Mouse (Mus musculus) MEL (cell line): ENCODE measurements around the gene Mlxip. TPM values are rescaled to one million over a fixed set of nuclear protein-coding genes. Genes with fewer than 3 reads are reported as not detected.

Source experiments
- DNase-seq: peaks from one replicate; pipeline ENCODE4 v3.0.0; 2011; ENCODE audit warnings: low read depth, low spot score
- H3K27ac ChIP-seq: 2 replicates; pipeline ENCODE4 v1.5.1; 2012; ENCODE audit warnings: low read depth, mild to moderate bottlenecking, control low read depth, low read length, moderate library complexity; ENCODE audit not compliant: control insufficient read depth
- H3K27me3 ChIP-seq, 2 experiments: fragments of 150-350 bp in 1 of 2; sonication (generic) in 1 of 2; 2 replicates each; pipeline ENCODE4 v1.6.1; 2012; ENCODE audit warnings: low read length in 2 of 2, mild to moderate bottlenecking in 2 of 2, improper control_type of control experiment in 1 of 2, moderate library complexity in 1 of 2; ENCODE audit not compliant: insufficient read depth in 2 of 2, control insufficient read depth in 1 of 2
- H3K36me3 ChIP-seq, 2 experiments: 2 replicates each; pipeline ENCODE4 v1.6.1; 2012 to 2014; ENCODE audit warnings: low read length in 2 of 2, improper control_type of control experiment in 1 of 2, inconsistent platforms in 1 of 2, mild to moderate bottlenecking in 1 of 2; ENCODE audit not compliant: insufficient read depth in 2 of 2, control insufficient read depth in 1 of 2
- H3K4me1 ChIP-seq, 2 experiments: fragments of 150-350 bp in 1 of 2; sonication (generic) in 1 of 2; 2 replicates each; pipeline ENCODE4 v1.6.1; 2012; ENCODE audit warnings: low read length in 2 of 2, improper control_type of control experiment in 1 of 2, mild to moderate bottlenecking in 1 of 2; ENCODE audit not compliant: insufficient read depth in 2 of 2, control insufficient read depth in 1 of 2
- H3K4me3 ChIP-seq, 2 experiments: fragments of 150-350 bp in 1 of 2; sonication (generic) in 1 of 2; 2 replicates each; pipeline ENCODE4 v1.5.1; 2012; ENCODE audit warnings: low read depth in 2 of 2, low read length in 2 of 2, mild to moderate bottlenecking in 2 of 2, moderate library complexity in 2 of 2, control low read depth in 1 of 2, improper control_type of control experiment in 1 of 2; ENCODE audit not compliant: control insufficient read depth in 1 of 2, insufficient read depth in 1 of 2
- H3K79me2 ChIP-seq: 2 replicates; pipeline ENCODE4 v1.6.1; 2012; ENCODE audit warnings: mild to moderate bottlenecking, low read length, moderate library complexity; ENCODE audit not compliant: control insufficient read depth, poor library complexity, insufficient read depth
- H3K9ac ChIP-seq: 2 replicates; pipeline ENCODE4 v1.6.1; 2012; ENCODE audit warnings: low read depth, mild to moderate bottlenecking, control low read depth, low read length, moderate library complexity; ENCODE audit not compliant: control insufficient read depth, poor library complexity, severe bottlenecking
- H3K9me3 ChIP-seq: fragments of 150-350 bp; sonication (generic); replicated peaks from 2 replicates; pipeline ENCODE4 v1.6.1; 2012; ENCODE audit warnings: mild to moderate bottlenecking, low read length, improper control_type of control experiment, moderate library complexity; ENCODE audit not compliant: insufficient read depth
- CHD1 ChIP-seq: IDR thresholded peaks from 2 replicates; pipeline ENCODE4 v1.6.1; 2012; ENCODE audit warnings: low read depth, mild to moderate bottlenecking, inconsistent platforms, low read length, improper control_type of control experiment
- CHD2 ChIP-seq: IDR thresholded peaks from 2 replicates; pipeline ENCODE4 v1.6.1; 2011; ENCODE audit warnings: low read length, improper control_type of control experiment
- CTCF ChIP-seq, 3 experiments: IDR thresholded peaks in 2 of 3; conservative IDR thresholded peaks in 1 of 3; 2 replicates each; pipeline ENCODE4 v1.5.1; 2011 to 2012; ENCODE audit warnings: low read length in 3 of 3, low read depth in 2 of 3, mild to moderate bottlenecking in 2 of 3, improper control_type of control experiment in 1 of 3, inconsistent platforms in 1 of 3, mixed read lengths in 1 of 3, moderate library complexity in 1 of 3; ENCODE audit not compliant: control insufficient read depth in 1 of 3, insufficient read depth in 1 of 3, poor library complexity in 1 of 3, severe bottlenecking in 1 of 3
- ELF1 ChIP-seq: IDR thresholded peaks from 2 replicates; pipeline ENCODE4 v1.6.1; 2014; ENCODE audit warnings: low read depth, mild to moderate bottlenecking, inconsistent platforms, low read length, improper control_type of control experiment, moderate library complexity
- EP300 ChIP-seq, 2 experiments: IDR thresholded peaks; 2 replicates each; pipeline ENCODE4 v1.6.1; 2011; ENCODE audit warnings: improper control_type of control experiment in 2 of 2, low read length in 2 of 2, low read depth in 1 of 2, mild to moderate bottlenecking in 1 of 2
- GABPA ChIP-seq: IDR thresholded peaks from 2 replicates; pipeline ENCODE4 v1.6.1; 2012; ENCODE audit warnings: low read depth, mild to moderate bottlenecking, inconsistent platforms, low read length, improper control_type of control experiment, moderate library complexity
- HCFC1 ChIP-seq: IDR thresholded peaks from 2 replicates; pipeline ENCODE4 v1.6.1; 2012; ENCODE audit warnings: low read depth, mild to moderate bottlenecking, inconsistent platforms, low read length, improper control_type of control experiment, moderate library complexity
- JUND ChIP-seq: IDR thresholded peaks from 2 replicates; pipeline ENCODE4 v1.6.1; 2011; ENCODE audit warnings: low read depth, mild to moderate bottlenecking, improper control_type of control experiment, low read length
- KAT2A ChIP-seq: conservative IDR thresholded peaks from 2 replicates; pipeline ENCODE4 v1.6.1; 2012; ENCODE audit warnings: low read depth, low read length, improper control_type of control experiment, inconsistent platforms
- MEF2A ChIP-seq: IDR thresholded peaks from 2 replicates; pipeline ENCODE4 v1.6.1; 2014; ENCODE audit warnings: low read depth, mild to moderate bottlenecking, inconsistent platforms, low read length, improper control_type of control experiment; ENCODE audit not compliant: poor library complexity, insufficient replicate concordance, severe bottlenecking; ENCODE audit errors: extremely low read depth
- MXI1 ChIP-seq: IDR thresholded peaks from 2 replicates; pipeline ENCODE4 v1.6.1; 2011; ENCODE audit warnings: mild to moderate bottlenecking, low read depth, low read length, improper control_type of control experiment
- POLR2AphosphoS2 ChIP-seq: IDR thresholded peaks from 2 replicates; pipeline ENCODE4 v1.6.1; 2011; ENCODE audit warnings: low read length, improper control_type of control experiment
- POLR2AphosphoS5 ChIP-seq: IDR thresholded peaks from 2 replicates; pipeline ENCODE4 v1.6.1; 2012; ENCODE audit warnings: low read depth, borderline replicate concordance, mild to moderate bottlenecking, inconsistent platforms, low read length, moderate library complexity, mixed read lengths
- RAD21 ChIP-seq: IDR thresholded peaks from 2 replicates; pipeline ENCODE4 v1.6.1; 2011; ENCODE audit warnings: mild to moderate bottlenecking, low read depth, low read length, improper control_type of control experiment
- RCOR1 ChIP-seq: IDR thresholded peaks from 2 replicates; pipeline ENCODE4 v1.6.1; 2012; ENCODE audit warnings: low read depth, mild to moderate bottlenecking, inconsistent platforms, low read length, improper control_type of control experiment
- SIN3A ChIP-seq: IDR thresholded peaks from 2 replicates; pipeline ENCODE4 v1.6.1; 2012; ENCODE audit warnings: low read length, improper control_type of control experiment, inconsistent platforms
- TBP ChIP-seq: IDR thresholded peaks from 2 replicates; pipeline ENCODE4 v1.8.0; 2011; ENCODE audit warnings: low read depth, low read length, improper control_type of control experiment
- TCF12 ChIP-seq: IDR thresholded peaks from 2 replicates; pipeline ENCODE4 v1.6.1; 2014; ENCODE audit warnings: low read depth, mild to moderate bottlenecking, inconsistent platforms, low read length, improper control_type of control experiment, moderate library complexity
- ZC3H11A ChIP-seq: IDR thresholded peaks from 2 replicates; pipeline ENCODE4 v1.6.1; 2012; ENCODE audit warnings: low read depth, mild to moderate bottlenecking, inconsistent platforms, low read length, improper control_type of control experiment
- ZKSCAN1 ChIP-seq: IDR thresholded peaks from 2 replicates; pipeline ENCODE4 v1.6.1; 2012; ENCODE audit warnings: low read depth, mild to moderate bottlenecking, inconsistent platforms, low read length, improper control_type of control experiment, moderate library complexity
- ZNF384 ChIP-seq: IDR thresholded peaks from 2 replicates; pipeline ENCODE4 v1.6.1; 2012; ENCODE audit warnings: low read depth, mild to moderate bottlenecking, inconsistent platforms, low read length, improper control_type of control experiment
- polyA plus RNA-seq, 2 experiments: library from polyadenylated mRNA; stranded (reverse) in 1 of 2; unstranded in 1 of 2; fragments of >175 nt in 1 of 2; fragments of >200 nt in 1 of 2; gene quantifications; 2 replicates each; pipeline versions ENCODE4 v1.2.1 to v1.2.4; 2012; ENCODE audit warnings: low replicate concordance in 2 of 2, low read depth in 1 of 2; ENCODE audit not compliant: insufficient read length in 2 of 2, insufficient read depth in 1 of 2, missing spikeins in 1 of 2
- total RNA-seq: library from RNA; depleted of rRNA; stranded (reverse); fragments of 300-350 nt; gene quantifications from 2 replicates; pipeline ENCODE4 v1.2.3, GENCODE M21; 2012

Gene Mlxip
- total and polyA plus RNA-seq, 3 experiments = 5.2 to 21.9 TPM; not detected in 1

- Histone ChIP-seq H3K36me3 (no peaks in the 10 kb centered on the region; a peak in 2 of 4 replicates), H3K27me3 (no peaks in the 10 kb centered on the region), H3K9ac (no peak overlapping the region), H3K27ac (no peak overlapping the region), H3K4me3 (no peak overlapping the region), H3K4me1 (no peaks in the 10 kb centered on the region), H3K9me3 (no peaks in the 10 kb centered on the region), H3K79me2 (peaks cover 3% of the 10 kb centered on the region; the same call in 1 of the 2 replicates)
- TF ChIP-seq CHD1 (no peak), ZNF384 (no peak), SIN3A (no peak), MXI1 (no peak), RAD21 (no peak), CTCF (IDR thresholded peaks at IDR 0.05 in 2 of 3, conservative IDR thresholded peaks at IDR 0.05 in 1 of 3; ENCODE audit: control insufficient read depth in 1 of 3, insufficient read depth in 1 of 3, low read depth in 2 of 3, low read length in 3 of 3, poor library complexity in 1 of 3, severe bottlenecking in 1 of 3) (no peak), TCF12 (no peak)
- DNase-seq = no peak
Measured at GRCm38 (mm10) chr5:123431524-123432304, 37.1 kb downstream of the Mlxip start.

DNA sequence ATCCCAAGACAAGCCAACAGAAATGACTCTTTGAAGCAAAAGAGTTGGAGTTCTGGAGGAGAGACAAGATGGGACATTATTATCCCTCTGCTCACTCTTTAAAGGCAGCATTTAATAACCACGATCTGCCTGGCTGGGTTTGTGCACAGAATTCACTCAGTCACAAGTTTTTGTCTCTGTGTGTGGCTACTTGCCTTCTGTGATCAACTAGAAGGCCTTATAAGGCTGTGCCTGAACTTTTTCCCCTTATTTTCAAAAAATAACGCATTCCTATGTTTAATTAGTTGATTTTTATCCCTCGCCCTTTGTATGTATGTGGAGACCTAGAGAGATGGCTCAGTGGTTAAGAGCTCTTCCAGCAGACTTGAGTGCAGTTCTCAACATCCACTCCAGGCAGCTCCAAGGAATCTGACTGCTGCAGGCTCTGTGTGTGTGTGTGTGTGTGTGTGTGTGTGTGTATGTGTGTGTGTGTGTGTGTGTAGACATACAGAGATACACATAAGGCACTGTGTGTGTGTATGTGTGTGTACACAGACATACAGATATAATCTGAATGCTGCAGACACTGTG lies 37.8 kb downstream of the Mlxip start:
- H3K4me3 ChIP-seq = no peak overlapping the region

DNA sequence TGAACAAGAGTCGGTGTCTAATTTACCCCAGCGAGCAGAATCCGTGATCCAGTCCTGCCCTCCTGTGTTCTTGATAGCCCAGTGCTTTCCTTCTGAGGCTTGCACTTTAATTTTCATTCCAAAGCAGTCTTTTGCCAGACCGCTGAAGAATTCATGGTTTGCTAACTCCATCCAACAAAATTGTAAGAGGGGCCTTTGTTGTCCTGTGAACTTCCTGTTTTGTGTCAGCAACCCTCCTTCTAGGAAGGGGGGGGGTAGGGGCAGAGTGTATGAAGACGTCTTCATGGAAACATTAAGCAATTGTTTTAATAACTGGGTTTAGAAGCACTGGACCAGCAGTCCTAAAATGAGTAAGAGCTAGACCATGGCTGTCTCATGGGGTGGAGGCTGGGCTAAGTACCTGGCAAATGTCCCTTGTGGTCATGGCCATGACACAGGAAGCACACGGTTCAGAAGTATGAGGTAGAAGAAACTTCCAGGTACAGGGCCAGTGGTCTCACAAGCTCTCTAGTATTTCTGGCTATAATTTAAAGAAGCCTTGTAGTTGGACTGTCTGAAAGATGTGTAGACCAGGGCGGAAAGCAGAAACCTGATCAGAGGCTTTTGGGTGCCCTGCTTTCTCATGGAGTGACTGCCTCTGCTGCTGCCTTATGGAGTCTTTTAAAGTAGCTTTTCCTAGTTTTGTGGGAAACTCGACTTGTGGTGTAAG lies 41.6 kb downstream of the Mlxip start:
- H3K27me3 ChIP-seq = no peaks in the 10 kb centered on the region
- H3K9me3 ChIP-seq = no peaks in the 10 kb centered on the region
- H3K4me3 ChIP-seq = no peak overlapping the region
- no peak for DNase-seq
- H3K79me2 ChIP-seq = 0 out of 2 replicates have a peak, but pooled peaks cover 2% of the 10 kb centered on the region
- no peaks in the 10 kb centered on the region for H3K4me1 ChIP-seq
- H3K27ac ChIP-seq = no peak overlapping the region
- no peak overlapping the region for H3K9ac ChIP-seq
- TF ChIP-seq CHD2 (no peak), CTCF (IDR thresholded peaks at IDR 0.05 in 2 of 3, conservative IDR thresholded peaks at IDR 0.05 in 1 of 3; ENCODE audit: control insufficient read depth in 1 of 3, insufficient read depth in 1 of 3, low read depth in 2 of 3, low read length in 3 of 3, poor library complexity in 1 of 3, severe bottlenecking in 1 of 3) (no peak), JUND (no peak), GABPA (no peak), ZC3H11A (no peak), POLR2AphosphoS5 (no peak), ELF1 (no peak), ZKSCAN1 (no peak), HCFC1 (no peak), POLR2AphosphoS2 (no peak), TBP (no peak), RCOR1 (no peak), EP300 (IDR thresholded peaks at IDR 0.05; ENCODE audit: low read depth in 1 of 2, low read length in 2 of 2) (no peak), KAT2A (no peak)
- peaks cover 0 to 4% of the 10 kb centered on the region in 2 experiments; a peak in 2 of 4 replicates for H3K36me3 ChIP-seq

More for the DNA sequence above, 37.8 kb downstream of the Mlxip start:
- Histone ChIP-seq H3K27me3 (no peaks in the 10 kb centered on the region), H3K9ac (no peak overlapping the region), H3K4me1 (no peaks in the 10 kb centered on the region), H3K9me3 (no peaks in the 10 kb centered on the region), H3K36me3 (no peaks in the 10 kb centered on the region; a peak in 2 of 4 replicates), H3K79me2 (0 out of 2 replicates have a peak, but pooled peaks cover 3% of the 10 kb centered on the region), H3K27ac (no peak overlapping the region)
- TF ChIP-seq POLR2AphosphoS2 (no peak), MEF2A (no peak), RAD21 (no peak), CHD1 (no peak), HCFC1 (no peak)
- DNase-seq = no peak
